Mouse (Mus musculus) embryonic fibroblast, embryonic 13.5 days (primary cell): ENCODE measurements around the gene Ppp2r5e.

Experiments
- CTCF ChIP-seq: IDR thresholded peaks from 2 replicates; pipeline ENCODE4 v1.5.1; 2011; ENCODE audit warnings: mild to moderate bottlenecking, control low read depth, low read length, moderate library complexity, borderline replicate concordance; ENCODE audit not compliant: insufficient read depth
- POLR2A ChIP-seq: IDR thresholded peaks from 2 replicates; pipeline ENCODE4 v1.6.1; 2011; ENCODE audit warnings: low read depth, mild to moderate bottlenecking, control low read depth, low read length, moderate library complexity

GRCm38 (mm10) chr12:75425882-75426281 lies 170.2 kb downstream of the Ppp2r5e start:
- TF ChIP-seq CTCF (no peak), POLR2A (no peak)
